Mouse (Mus musculus): Measurements from ENCODE around the gene Cks2. TPM values are rescaled to one million over a fixed set of nuclear protein-coding genes. Genes with fewer than 3 reads are reported as not detected.
"Not testable (repeated sequence)": the region's sequence is repeated elsewhere in the genome, so short reads cannot be mapped to it uniquely, and the experiment has no call there.

The Cks2 gene
- polyA plus RNA-seq, 1 experiment, result 22.5 TPM

DNA sequence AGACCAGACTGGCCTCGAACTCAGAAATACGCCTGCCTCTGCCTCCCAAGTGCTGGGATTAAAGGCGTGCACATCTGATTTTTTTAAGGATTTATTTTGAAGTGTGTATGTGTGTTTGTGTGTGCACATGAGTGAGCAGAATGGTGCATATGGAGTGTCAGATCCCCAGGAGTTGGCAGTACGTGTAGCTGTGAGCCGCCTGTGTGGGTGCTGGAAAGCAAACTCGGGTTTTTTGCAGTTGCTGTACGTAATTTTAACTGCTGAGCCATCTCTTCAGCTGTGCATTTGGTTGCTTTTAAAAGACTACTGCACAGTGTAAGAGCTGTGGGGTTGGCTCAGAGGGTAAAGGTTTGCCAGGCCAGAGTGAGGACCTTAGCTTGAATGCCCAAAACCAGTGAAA is 14.5 kb downstream of the Cks2 start:
- no peak for TF ChIP-seq TAL1 (IDR thresholded peaks at IDR 0.05; ENCODE audit: low read length)
- TF ChIP-seq GATA1 (IDR thresholded peaks at IDR 0.05; ENCODE audit: low read length), result no peak
- Histone ChIP-seq H3K9me3 (ENCODE audit: control insufficient read depth, low read length) (no peaks in the 10 kb centered on the region), H3K27me3 (ENCODE audit: control insufficient read depth) (no peaks in the 10 kb centered on the region), H3K4me1 (ENCODE audit: control insufficient read depth) (no peaks in the 10 kb centered on the region), H3K4me3 (replicated peaks) (no peak overlapping the region), H3K36me3 (ENCODE audit: control insufficient read depth) (peaks cover 98% of the 10 kb centered on the region)

DNA sequence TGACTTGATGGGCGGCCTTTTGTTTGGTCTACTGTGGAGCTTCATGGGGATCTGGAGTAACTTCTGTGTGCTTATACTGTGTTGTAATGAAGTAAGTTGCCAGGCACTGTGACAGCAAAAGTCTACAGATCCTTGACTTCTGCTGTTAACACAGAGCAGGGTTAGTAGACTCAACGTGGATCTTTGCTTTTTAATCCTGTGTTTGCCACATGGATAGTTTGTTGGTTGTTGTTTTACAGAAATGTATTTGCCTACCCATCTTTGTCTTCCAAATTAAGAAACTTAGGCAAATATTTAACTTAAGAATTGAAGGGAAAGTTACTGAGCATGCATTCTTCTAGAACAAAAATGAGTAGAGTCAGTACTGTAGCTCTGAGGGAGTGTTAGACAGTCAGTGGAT is 18.5 kb downstream of the Cks2 start:
- Histone ChIP-seq H3K4me1 (ENCODE audit: control insufficient read depth) (no peaks in the 10 kb centered on the region), H3K9me3 (ENCODE audit: control insufficient read depth, low read length) (no peaks in the 10 kb centered on the region), H3K4me3 (replicated peaks) (no peak overlapping the region), H3K27me3 (ENCODE audit: control insufficient read depth) (no peaks in the 10 kb centered on the region), H3K36me3 (ENCODE audit: control insufficient read depth) (peaks cover 98% of the 10 kb centered on the region)
- no peak for TF ChIP-seq GATA1 (IDR thresholded peaks at IDR 0.05; ENCODE audit: low read length)
- TF ChIP-seq TAL1 (IDR thresholded peaks at IDR 0.05; ENCODE audit: low read length), result no peak

DNA sequence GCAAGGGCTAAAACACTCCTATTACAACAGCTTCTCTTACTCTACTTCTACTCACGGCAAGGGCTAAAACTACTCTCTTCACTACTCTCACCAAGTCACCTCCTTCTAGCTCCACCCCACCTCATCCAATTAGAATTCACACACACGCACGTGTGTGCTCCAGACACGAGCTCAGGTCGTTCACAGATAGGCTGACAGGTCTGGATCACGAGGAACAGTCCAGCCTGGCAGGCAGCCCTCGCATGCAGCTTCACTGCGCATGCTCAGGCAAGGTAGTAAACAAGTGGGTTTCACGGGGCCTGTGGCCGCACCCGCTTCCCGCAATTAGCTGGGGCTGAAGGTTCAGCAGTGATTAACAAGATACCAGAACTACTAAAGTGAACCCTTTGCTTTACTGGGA is 23.2 kb downstream of the Cks2 start:
- H3K27me3 ChIP-seq (ENCODE audit: control insufficient read depth); H3K4me1 ChIP-seq (ENCODE audit: control insufficient read depth); H3K9me3 ChIP-seq (ENCODE audit: control insufficient read depth, low read length); H3K4me3 ChIP-seq (replicated peaks): not testable (repeated sequence)
- peaks cover 94% of the 10 kb centered on the region for H3K36me3 ChIP-seq (ENCODE audit: control insufficient read depth)

DNA sequence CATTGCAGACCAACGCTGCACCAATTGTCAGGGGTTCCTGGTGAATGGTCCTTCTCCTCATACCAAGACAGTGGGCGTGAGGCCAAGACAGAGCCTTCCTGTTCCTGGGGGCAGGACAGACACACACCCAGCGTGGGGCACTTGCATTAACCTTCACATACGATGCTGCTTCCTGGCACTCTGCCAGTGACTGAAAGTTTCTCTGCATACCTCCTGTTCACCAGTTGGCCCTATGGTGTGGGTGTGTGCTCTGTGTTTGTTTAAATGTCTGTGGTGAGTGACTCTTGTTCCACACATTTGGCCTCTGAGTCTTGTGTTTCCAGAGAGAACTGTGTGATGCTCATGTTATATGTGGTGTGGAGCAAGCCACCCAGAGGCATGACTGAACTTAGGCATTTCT is 31.6 kb downstream of the Cks2 start:
- peaks cover 97% of the 10 kb centered on the region for H3K36me3 ChIP-seq (ENCODE audit: control insufficient read depth)
- no peak for TF ChIP-seq GATA1 (IDR thresholded peaks at IDR 0.05; ENCODE audit: low read length)
- no peak for TF ChIP-seq TAL1 (IDR thresholded peaks at IDR 0.05; ENCODE audit: low read length)

DNA sequence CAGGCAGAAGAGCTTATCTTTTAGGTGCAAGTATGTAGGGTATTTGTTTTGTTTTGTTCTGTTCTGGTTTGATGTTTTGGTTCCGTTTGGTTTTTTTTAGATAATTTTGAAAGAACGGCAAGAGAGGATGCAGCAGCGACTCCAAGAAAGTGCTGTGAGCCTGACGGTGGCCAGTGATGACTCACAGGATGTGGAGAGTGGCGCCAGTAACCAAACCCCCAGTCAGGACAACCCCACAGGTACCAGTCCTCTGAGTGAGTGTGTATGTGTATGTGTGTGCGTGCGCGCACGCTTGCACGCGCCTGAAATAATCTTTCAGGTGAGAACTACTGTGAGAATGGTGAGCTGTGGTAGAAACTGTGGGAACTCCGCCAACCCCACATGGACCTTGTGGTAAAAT is 32.0 kb downstream of the Cks2 start:
- Histone ChIP-seq H3K9me3 (ENCODE audit: control insufficient read depth, low read length) (no peaks in the 10 kb centered on the region), H3K4me1 (ENCODE audit: control insufficient read depth) (peaks cover 41% of the 10 kb centered on the region), H3K27me3 (ENCODE audit: control insufficient read depth) (no peaks in the 10 kb centered on the region), H3K4me3 (replicated peaks) (no peak overlapping the region), H3K36me3 (ENCODE audit: control insufficient read depth) (peaks cover 98% of the 10 kb centered on the region)
- no peak for TF ChIP-seq GATA1 (IDR thresholded peaks at IDR 0.05; ENCODE audit: low read length)
- no peak for TF ChIP-seq TAL1 (IDR thresholded peaks at IDR 0.05; ENCODE audit: low read length)

More for the DNA sequence above, 31.6 kb downstream of the Cks2 start:
- H3K4me1 ChIP-seq (ENCODE audit: control insufficient read depth), result peaks cover 41% of the 10 kb centered on the region
- no peak overlapping the region for H3K4me3 ChIP-seq (replicated peaks)
- H3K9me3 ChIP-seq (ENCODE audit: control insufficient read depth, low read length), result no peaks in the 10 kb centered on the region
- H3K27me3 ChIP-seq (ENCODE audit: control insufficient read depth), result no peaks in the 10 kb centered on the region

DNA sequence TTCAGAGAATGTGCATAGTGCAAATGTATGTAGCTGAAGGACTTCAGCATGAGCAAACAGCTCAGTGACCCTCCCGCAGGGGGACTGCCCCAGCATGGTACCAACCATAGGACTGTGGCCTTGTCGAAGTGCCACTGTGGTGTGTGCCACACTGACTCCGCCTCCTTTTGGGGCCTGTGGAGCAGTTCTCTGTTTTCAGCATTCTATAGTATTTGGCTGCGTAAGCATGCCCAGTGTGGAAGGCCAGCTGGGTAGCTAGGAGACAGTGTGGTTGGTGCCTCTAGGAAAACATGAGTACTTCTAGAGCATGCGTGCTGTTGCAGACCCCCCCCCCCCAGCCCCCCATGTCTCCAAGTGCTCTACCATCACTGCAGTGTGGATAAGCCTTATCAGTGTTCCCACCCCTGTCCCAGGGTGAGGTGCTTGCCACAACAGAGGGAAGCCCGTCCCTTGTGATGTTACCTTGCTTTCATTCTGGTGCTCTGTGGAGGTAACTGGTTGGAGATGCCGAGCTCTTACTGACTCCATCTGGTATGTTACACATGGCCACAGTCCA is 32.7 kb downstream of the Cks2 start:
- Histone ChIP-seq H3K36me3 (ENCODE audit: control insufficient read depth) (peaks cover 100% of the 10 kb centered on the region), H3K4me3 (replicated peaks) (no peak overlapping the region), H3K27me3 (ENCODE audit: control insufficient read depth) (no peaks in the 10 kb centered on the region), H3K4me1 (ENCODE audit: control insufficient read depth) (peaks cover 41% of the 10 kb centered on the region), H3K9me3 (ENCODE audit: control insufficient read depth, low read length) (no peaks in the 10 kb centered on the region)
- TF ChIP-seq GATA1 (IDR thresholded peaks at IDR 0.05; ENCODE audit: low read length) (no peak), TAL1 (IDR thresholded peaks at IDR 0.05; ENCODE audit: low read length) (no peak)

DNA sequence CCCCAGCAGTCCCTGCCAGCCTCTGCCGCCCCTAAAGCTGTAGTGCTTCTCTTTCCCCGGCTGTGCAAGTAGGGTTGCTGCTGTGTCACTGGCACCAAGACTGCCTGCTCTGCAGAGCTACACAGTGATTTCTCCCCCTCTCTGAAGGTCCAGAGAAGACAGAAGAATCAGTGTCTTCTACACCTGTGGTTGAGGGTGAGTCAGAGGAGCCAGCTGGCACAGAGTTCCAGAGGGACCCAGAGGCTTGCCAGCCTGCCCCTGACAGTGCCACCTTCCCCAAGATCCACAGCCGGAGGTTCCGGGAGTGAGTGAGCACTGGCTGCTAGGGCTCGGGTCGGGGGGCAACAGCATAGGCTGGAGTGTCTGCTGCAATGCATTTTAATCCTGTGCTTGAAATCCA is 33.7 kb downstream of the Cks2 start:
- no peaks in the 10 kb centered on the region for H3K9me3 ChIP-seq (ENCODE audit: control insufficient read depth, low read length)
- no peak for TF ChIP-seq GATA1 (IDR thresholded peaks at IDR 0.05; ENCODE audit: low read length)
- no peak for TF ChIP-seq TAL1 (IDR thresholded peaks at IDR 0.05; ENCODE audit: low read length)
- H3K36me3 ChIP-seq (ENCODE audit: control insufficient read depth), result peaks cover 100% of the 10 kb centered on the region
- H3K27me3 ChIP-seq (ENCODE audit: control insufficient read depth), result no peaks in the 10 kb centered on the region
- no peak overlapping the region for H3K4me3 ChIP-seq (replicated peaks)
- H3K4me1 ChIP-seq (ENCODE audit: control insufficient read depth), result peaks cover 41% of the 10 kb centered on the region

DNA sequence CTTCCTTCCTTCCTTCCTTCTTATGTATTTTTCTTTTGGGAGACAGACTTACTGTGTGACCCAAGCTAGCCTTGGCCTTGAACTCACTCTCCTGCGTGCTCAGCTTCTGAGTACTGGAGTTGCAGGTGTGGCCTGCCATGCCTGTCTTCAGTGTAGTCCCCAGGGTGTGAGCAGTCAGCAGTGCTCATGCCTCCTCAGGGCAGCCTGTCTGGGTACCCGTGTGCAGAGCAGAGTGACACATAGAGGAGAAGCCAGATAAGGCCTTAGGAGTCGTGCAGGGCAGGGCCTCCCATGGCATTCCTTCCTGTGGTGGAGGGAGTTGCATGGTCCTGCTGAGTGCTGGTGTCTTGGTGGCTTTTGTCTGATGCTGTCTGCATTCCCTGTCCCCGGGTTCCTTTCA is 34.3 kb downstream of the Cks2 start:
- Histone ChIP-seq H3K4me3 (replicated peaks) (no peak overlapping the region), H3K36me3 (ENCODE audit: control insufficient read depth) (peaks cover 100% of the 10 kb centered on the region), H3K9me3 (ENCODE audit: control insufficient read depth, low read length) (no peaks in the 10 kb centered on the region), H3K4me1 (ENCODE audit: control insufficient read depth) (peaks cover 41% of the 10 kb centered on the region), H3K27me3 (ENCODE audit: control insufficient read depth) (no peaks in the 10 kb centered on the region)
- no peak for TF ChIP-seq TAL1 (IDR thresholded peaks at IDR 0.05; ENCODE audit: low read length)
- no peak for TF ChIP-seq GATA1 (IDR thresholded peaks at IDR 0.05; ENCODE audit: low read length)

DNA sequence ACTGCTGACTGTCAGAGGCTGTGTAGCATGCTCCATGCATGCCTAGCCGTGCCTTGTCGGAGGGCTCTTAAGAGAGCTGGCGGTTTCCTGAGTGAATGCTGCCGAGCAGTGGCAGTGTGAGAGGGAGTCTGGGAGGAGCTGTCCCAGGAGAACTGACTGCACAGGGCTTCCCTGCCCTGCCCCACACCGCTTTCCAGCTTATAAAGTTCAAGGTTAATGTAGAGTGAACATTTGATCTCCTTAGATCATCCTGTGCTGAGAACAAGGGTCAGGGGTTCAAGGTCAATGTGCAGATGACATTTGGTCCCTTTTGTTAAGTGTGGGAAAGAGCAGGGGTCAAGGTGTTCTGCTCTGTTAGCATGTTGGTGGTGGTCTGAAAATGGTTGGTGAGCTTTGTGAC is 36.0 kb downstream of the Cks2 start:
- H3K4me3 ChIP-seq (replicated peaks), result no peak overlapping the region
- TF ChIP-seq TAL1 (IDR thresholded peaks at IDR 0.05; ENCODE audit: low read length) (no peak), GATA1 (IDR thresholded peaks at IDR 0.05; ENCODE audit: low read length) (no peak)
- peaks cover 55% of the 10 kb centered on the region for H3K4me1 ChIP-seq (ENCODE audit: control insufficient read depth)

DNA sequence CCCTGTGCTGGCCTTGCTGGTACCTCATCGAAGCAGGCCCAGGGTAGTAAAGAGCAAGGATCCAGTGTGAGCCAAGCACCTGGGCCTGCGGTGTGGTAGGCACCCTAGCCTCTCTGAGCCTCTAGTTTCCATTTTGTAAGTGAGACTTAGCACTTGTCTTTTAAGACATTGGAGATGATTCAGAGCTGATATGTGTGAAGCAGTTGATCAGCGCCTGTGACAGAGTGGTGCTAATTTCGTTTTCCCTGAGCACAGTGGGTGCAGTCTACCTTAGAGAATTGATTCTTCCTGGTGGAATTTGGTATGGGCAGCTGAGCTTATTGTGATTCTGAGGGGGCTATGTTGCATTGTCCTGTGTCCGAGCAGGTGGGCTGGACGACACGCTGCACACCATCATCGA is 36.6 kb downstream of the Cks2 start:
- no peak for TF ChIP-seq TAL1 (IDR thresholded peaks at IDR 0.05; ENCODE audit: low read length)
- no peak for TF ChIP-seq GATA1 (IDR thresholded peaks at IDR 0.05; ENCODE audit: low read length)
- Histone ChIP-seq H3K36me3 (ENCODE audit: control insufficient read depth) (peaks cover 99% of the 10 kb centered on the region), H3K27me3 (ENCODE audit: control insufficient read depth) (no peaks in the 10 kb centered on the region), H3K9me3 (ENCODE audit: control insufficient read depth, low read length) (no peaks in the 10 kb centered on the region), H3K4me3 (replicated peaks) (no peak overlapping the region), H3K4me1 (ENCODE audit: control insufficient read depth) (peaks cover 50% of the 10 kb centered on the region)

More for the DNA sequence above, 36.0 kb downstream of the Cks2 start:
- no peaks in the 10 kb centered on the region for H3K9me3 ChIP-seq (ENCODE audit: control insufficient read depth, low read length)
- H3K36me3 ChIP-seq (ENCODE audit: control insufficient read depth), result peaks cover 100% of the 10 kb centered on the region
- no peaks in the 10 kb centered on the region for H3K27me3 ChIP-seq (ENCODE audit: control insufficient read depth)
